Mouse (Mus musculus): Measurements from ENCODE around the gene Prr15l.

The Prr15l gene

GRCm38 (mm10) chr11:96978401-96979246 is 50.7 kb downstream of the Prr15l start:
- no peak for DNase-seq

GRCm38 (mm10) chr11:96979329-96979728 is 51.4 kb downstream of the Prr15l start:
- no peak for DNase-seq

GRCm38 (mm10) chr11:96980021-96980420 is 52.1 kb downstream of the Prr15l start:
- no peak for DNase-seq

GRCm38 (mm10) chr11:96981461-96981860 is 53.6 kb downstream of the Prr15l start:
- no peak for DNase-seq

- DNase-seq = peak; percentile 76
Observed at GRCm38 (mm10) chr11:96982355-96982754, 54.5 kb downstream of the Prr15l start.

GRCm38 (mm10) chr11:96982859-96983258 is 55.0 kb downstream of the Prr15l start, which contains the start of gene Sp2:
Gene Sp2, minus strand, starts transcription at chr11:96982959.
- DNase-seq = no peak

GRCm38 (mm10) chr11:96984903-96985302 is 57.0 kb downstream of the Prr15l start:
- no peak for DNase-seq

- DNase-seq = no peak
Observed at GRCm38 (mm10) chr11:96986463-96986862, 58.6 kb downstream of the Prr15l start.
